Mouse (Mus musculus): ENCODE measurements around the gene Vti1a. TPM values are rescaled to one million over a fixed set of nuclear protein-coding genes. Genes with fewer than 3 reads are reported as not detected.

Vti1a gene
- 10 to 100 TPM; 53.6 to 56.2 TPM for total RNA-seq (2021)

DNA sequence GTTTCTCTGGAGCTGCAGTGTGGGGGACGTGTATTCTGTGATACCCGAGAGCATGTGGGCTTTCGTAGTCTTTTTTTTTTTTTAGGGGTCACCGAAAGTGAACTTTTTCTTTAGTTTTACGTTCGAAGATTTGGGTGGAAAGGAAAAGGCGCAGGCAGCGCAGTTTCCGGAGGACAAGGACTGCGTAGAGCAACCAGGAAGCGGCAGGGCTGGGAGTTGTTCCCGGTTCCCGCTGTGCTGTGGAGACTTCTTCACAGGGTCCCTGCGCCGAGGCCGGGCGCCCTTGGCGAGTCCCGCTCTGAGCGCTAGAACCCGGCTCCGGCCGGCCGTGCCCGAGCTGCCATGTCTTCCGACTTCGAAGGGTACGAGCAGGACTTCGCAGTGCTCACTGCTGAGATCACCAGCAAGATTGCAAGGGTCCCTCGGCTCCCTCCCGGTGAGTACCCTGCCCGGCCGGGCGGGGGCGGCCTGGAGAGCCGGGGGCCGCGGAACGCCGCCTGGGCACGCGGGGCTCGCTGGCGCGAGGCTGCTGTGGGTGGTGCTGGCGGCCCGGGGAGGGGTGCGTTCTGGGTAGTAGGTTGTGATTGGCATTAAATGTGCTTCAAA is at the start of gene Vti1a:
Vti1a (plus strand) TSS at position 187 of the 606 bp plus-strand sequence.
- DNase-seq (ENCODE audit: extremely low spot score in 1 of 2, low spot score in 1 of 2), result peak; percentile 87

DNA sequence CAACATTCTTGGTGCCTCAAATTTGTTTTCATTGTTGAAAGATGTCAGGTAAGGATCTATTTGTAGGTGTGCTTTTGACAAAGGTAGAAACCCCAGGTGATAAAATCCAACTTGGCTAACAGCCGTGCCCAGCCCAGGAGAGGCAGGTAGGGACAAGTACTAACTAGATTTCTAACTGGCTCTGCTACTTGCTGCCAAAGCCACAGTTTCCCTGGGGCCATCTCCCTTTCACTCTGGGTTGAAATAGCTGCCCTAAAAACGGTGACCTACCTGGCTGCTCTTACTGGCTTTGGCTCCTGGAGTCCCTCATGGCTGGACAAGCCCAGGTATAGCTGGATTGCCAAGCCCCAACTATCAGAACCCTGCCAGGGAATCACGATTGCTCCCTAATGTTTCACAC is 49.3 kb upstream of the Vti1a start:
- no peak for DNase-seq (ENCODE audit: extremely low spot score in 1 of 2, low spot score in 1 of 2)

DNA sequence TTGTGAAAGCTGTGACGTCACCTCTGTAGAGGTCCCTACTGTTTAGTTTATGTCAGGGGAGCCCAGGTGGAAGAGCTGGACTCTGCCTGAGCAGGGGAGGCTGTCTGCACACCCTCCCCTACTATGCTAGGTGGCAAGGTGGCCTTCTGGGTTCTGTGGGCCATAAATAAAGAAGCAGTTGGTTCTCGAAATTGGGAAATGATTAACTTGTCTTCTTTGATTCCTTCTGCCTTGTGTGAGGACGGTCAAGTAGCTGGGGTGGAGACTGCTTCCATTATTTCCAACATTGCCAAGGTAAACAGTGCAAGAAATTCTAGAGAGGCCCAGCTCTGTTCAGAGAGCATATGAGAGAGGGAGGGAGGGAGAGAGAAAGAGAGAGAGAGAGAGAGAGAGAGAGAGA is 47.9 kb upstream of the Vti1a start:
- no peak for DNase-seq (ENCODE audit: extremely low spot score in 1 of 2, low spot score in 1 of 2)

DNA sequence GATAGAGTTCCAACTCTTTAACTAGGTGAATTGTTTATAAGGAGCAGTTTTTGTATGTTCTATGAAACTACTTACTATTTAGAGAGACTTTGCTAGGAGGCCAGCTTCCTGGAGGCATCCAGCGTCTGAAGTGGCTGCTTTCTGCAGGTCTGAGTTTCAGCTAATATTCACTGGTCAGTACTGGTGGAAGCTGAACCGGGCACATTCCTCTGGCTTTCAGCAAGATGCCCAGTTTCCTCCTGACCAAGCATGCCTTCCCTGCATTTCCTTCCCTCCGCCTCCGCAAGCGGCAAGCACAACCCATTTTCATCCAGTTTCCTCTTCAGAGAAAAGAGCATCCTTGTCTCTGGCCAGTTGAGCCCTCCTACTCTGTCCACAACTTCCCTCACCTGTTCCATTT is 47.0 kb upstream of the Vti1a start:
- DNase-seq (ENCODE audit: extremely low spot score in 1 of 2, low spot score in 1 of 2), result no peak

DNA sequence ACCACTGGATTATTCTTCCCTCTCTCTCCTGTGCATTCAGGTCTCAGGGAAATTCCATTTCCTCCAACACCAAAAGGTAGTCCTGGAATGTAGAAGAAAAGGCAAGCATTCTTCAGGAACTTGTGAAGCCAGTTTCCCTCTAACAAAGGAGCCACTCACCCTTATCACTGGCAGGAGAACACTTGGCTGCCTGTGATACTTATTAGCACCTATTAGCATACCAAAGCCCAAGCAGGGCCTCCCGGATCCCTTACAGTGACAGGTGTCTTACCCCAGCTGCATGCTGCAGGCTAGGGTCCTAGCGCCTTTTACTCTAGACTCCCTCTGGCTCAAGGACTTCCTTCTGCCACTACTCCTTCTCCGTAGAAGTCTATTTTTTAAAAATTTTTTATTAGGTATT is 44.6 kb upstream of the Vti1a start:
- no peak for DNase-seq (ENCODE audit: extremely low spot score in 1 of 2, low spot score in 1 of 2)

DNA sequence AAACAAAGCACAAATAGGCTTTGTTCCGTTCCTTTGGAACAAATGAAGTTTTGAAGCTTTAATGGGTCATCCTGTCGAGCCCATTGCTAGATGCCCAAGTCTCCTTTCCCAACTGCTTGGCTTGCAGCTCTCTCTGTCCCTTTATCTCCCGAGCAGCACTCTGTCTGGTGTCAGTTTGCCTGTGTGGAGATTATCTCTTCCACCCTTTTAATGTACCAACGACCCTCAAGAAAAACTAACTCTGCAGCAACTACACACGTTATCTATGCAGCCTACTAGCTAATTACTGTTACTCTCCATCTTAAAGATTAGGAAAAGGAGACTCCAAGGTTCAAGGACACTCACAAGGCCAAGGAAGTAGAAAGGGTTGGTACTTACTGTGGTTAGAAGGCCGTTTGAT is 42.8 kb upstream of the Vti1a start:
- DNase-seq (ENCODE audit: extremely low spot score in 1 of 2, low spot score in 1 of 2), result no peak

DNA sequence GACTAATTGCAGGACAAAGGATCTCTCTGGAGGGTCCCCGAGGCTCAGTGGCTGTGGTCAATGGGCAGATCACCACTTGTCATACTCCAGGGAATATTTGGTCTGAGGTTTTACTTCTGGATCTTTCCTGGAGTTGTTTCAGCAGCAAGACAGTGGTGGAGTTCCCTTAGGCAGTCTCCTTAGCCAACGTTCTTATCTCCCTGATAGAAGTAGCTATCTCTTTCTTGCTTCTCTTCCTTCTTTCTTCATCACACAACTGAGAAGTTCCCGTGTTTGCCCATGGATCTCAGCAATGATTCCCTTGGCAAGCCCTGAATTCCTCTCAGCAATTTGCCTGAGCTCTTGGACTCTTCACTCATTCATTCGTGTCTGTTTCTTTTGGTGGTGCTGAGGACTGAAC is 40.0 kb upstream of the Vti1a start:
- DNase-seq (ENCODE audit: extremely low spot score in 1 of 2, low spot score in 1 of 2), result no peak

DNA sequence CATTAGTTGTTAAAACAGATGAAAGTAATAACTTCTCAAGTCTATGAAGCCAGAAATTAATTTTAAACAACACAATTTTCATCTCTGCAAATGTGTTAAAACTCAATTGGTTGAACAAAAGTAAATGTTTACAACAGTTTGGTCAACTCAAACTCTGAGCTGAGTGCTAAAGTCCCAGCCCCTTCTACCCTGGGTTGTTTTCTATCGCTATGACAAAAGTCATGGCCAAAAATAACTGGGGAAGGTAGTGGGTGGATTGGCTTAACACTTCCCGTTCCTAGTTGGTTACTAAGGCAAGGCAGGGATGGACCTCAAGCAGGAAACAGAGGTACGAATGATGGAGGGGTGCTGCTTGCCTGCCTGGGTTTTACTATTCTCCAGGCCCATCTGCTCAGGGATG is 39.3 kb upstream of the Vti1a start:
- no peak for DNase-seq (ENCODE audit: extremely low spot score in 1 of 2, low spot score in 1 of 2)

DNA sequence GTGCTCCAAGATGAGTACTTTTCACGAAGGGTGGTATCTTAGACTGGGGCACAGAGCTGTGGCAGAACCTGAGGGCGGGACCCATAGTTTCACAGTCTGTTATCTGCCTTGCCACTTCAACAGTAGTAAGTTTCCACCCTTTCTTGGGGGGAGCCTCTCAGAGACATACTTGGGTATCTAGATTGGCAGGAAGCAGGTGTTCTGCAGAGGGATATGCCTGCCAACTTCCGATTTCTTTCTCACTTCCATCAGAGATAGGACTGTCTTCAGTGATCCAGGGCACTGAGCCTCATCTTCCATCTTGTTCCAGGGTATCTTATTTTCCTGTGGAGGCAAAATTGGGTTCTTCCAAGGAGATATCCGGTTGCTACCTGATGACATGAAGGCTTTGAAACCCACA is 32.0 kb upstream of the Vti1a start:
- DNase-seq (ENCODE audit: extremely low spot score in 1 of 2, low spot score in 1 of 2), result no peak

DNA sequence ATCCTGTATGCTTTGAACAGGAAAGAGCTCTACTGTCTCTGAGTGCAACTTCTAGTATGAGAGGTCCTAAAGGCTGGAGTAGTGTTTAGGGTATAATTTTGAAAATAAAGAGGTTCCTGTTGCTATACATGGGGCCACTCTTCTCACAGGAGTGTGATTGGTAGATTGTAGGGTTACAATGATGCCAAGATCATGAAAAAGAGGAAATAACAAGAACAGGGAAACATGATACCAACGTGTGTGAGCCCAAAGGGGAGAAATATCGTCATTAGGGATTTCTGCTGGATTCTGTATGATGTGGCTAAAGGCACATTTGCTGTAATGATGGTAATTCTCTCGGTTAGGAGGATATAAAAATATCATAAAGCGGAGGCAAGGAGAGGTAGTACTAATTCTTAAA is 30.1 kb upstream of the Vti1a start:
- no peak for DNase-seq (ENCODE audit: extremely low spot score in 1 of 2, low spot score in 1 of 2)

DNA sequence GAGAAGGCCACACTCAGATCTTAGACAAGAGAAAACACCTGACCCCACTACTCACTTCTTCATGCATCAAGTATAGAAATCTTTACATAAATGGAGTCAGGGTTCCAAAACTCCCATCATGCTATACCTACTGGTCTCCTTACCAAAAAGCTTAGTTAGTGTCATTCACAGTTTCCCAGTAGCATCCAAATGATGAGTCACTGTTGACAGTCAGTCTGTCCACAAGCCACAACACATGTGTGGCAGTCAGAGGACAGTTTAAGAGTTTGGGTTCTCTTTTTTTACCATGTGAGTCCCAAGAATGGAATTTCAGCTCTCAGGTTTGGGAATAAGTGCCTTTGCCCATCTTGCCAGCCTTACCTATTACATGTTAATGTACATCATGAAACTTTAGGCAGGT is 27.1 kb upstream of the Vti1a start:
- DNase-seq (ENCODE audit: extremely low spot score in 1 of 2, low spot score in 1 of 2), result no peak

DNA sequence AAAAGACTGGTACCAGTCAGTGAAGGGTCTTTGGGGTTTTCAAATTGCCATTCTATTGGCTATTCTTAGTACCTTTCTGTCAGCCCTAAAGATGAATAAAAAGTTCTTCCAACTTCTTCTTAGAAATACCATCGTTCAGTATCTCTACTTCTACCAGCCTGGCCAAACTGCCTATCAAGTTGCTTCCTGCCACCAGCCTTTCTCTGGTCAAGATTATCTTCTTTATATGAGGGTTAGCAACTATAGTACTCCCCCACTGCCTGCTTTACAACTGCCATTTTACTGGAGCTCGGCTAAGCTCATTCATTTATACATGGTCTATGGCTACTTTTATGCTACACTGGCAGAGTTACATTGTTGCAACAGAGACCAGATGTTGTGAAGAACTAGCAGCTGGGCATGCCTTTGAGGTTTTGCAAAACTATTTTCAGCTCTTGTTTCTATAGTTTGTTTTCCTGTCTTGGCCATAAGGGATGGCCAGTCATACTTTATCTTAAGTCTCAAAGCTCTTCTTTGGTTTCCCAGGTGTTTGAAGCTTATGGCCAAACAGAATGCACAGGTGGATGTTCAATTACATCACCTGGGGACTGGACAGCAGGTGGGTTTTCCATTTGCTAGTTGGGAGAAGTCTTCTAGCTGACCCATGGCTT is 25.3 kb upstream of the Vti1a start:
- no peak for DNase-seq (ENCODE audit: extremely low spot score in 1 of 2, low spot score in 1 of 2)

DNA sequence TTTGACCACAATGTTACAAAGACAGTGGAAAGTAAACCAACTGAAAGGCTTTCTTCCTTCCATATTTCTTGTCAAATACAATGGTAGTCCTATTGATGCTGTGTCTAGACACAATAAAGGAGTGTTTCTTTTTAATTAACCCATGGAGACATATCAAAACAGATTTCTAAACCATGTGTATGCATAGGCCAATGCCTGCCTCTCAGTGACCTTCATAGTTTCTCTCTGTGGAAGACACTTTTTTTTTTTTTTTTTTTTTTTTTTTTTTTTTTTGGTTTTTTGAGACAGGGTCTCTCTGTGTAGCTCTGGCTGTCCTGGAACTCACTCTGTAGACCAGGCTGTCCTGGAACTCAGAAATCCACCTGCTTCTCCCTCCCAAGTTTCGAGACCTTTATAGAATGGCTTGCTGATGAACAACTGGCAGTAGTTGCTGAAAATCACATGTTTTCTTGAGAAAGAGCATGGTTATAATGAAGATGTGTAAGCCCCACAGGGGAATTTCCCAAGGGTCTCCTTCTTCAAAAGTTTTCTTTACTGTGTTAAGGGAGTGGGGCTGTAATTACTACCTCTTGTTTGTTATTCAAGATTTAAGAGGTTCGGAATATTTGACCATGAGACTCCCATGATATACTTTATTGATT is 23.8 kb upstream of the Vti1a start:
- DNase-seq (ENCODE audit: extremely low spot score in 1 of 2, low spot score in 1 of 2), result no peak

DNA sequence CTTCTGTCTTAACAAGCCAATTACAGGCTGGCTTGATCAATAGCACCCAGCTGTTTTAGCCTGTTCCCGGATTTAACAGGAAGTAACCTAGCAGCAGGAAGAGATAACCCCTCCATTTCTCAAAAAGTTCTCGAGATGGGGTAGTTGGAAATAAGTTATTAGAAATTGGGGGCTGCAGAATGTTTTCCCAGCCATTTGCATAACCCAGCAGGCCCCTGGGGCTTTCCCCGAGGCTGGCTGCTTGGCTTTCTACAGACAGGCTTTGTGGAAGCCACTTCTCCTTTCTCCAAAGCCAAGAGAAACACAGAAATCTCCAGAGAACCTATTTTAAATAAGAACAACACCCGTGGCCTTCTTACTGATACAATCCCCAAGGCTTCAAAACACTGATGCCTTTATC is 22.9 kb upstream of the Vti1a start:
- no peak for DNase-seq (ENCODE audit: extremely low spot score in 1 of 2, low spot score in 1 of 2)

DNA sequence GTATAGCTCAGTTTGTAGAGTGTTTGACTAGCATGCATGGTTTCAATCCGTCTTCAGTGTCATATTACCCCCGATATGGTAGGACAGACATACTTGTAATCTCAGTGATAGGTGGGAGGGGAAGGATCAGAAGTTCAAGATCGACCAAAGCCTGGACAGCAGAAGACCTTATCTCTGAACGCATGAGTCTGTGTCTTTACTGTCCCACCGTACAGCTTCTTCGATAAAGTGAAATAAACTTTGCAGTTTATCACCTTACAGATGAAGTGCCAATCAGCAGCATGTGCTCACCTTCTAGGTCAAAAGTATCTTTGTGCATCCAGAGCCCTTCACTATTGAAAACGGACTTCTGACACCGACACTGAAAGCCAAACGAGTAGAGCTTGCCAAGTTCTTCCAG is 21.0 kb upstream of the Vti1a start:
- DNase-seq (ENCODE audit: extremely low spot score in 1 of 2, low spot score in 1 of 2), result no peak

DNA sequence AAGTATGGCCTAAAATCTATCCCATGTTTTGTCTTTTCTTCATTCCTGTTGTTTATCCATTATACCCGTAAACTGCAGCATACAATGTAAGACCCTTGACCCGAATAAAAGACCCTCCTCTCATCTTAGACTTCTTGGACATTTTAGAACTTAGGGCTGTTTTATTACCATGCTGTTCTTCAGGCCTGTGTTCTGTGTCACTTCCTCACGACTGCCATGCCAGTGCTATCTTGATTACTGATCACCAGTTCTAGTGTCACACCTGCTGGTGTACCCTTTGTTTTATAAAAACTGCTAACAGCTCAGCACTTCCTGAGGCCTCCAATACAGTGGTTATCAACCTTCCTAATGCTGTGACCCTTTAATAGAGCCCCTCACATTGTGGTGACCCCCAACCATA is 20.5 kb upstream of the Vti1a start:
- DNase-seq (ENCODE audit: extremely low spot score in 1 of 2, low spot score in 1 of 2), result no peak

DNA sequence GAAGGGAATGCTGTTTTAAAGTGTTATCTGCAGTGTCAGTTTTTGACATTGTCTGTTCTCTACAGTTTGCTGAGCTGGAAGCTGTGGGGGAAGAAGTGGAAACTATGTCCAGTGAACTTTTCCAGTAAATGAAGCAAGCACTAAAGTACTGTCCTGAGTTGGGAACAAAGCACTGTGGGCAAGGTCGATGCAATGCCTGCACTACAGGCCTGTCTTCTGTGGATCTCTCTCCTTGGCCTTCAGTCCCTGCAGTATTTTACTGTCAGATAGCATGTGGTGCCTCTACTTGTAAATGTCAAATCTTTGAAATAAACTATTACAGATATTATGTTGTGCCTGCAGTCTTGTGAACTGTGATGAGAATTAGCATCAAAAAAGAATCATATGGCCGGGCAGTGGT is 19.8 kb upstream of the Vti1a start:
- no peak for DNase-seq (ENCODE audit: extremely low spot score in 1 of 2, low spot score in 1 of 2)

DNA sequence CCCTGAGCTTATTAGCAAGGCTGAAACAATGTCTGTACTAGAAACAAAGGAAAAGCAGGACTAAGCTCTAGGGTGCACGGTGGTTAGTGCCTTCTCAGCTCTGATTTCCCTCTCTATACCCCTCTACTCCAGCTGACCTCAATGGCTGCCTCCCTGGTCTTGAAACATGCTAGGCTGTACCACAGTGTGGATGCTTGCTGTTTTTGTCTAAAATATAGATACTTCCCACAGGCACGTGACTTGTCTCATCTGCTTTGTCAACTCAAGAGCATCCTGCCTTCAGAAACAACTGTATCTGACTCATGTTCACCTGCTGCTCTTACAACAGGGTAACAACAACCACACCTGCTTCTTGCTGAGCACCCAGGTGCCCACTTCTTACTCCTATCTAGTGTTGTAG is 18.6 kb upstream of the Vti1a start:
- no peak for DNase-seq (ENCODE audit: extremely low spot score in 1 of 2, low spot score in 1 of 2)

DNA sequence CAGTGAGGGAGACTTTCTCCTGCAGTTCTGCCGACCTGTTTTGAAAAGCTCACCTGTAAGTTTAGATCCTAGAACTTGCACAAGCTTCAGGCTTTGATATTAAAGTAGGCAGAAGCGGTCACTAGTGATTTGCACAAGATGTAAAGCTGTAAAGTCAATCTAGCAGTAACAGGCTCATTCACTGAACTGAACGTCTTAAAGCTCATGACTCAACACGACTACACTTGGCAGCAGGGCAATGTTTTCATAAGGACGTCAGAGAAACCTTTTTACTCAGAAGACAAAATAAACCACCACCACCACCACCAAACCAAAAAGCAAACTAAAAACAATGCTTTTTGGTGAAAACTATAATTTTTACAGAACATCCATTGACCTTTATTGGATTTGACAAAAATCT is 18.1 kb upstream of the Vti1a start:
- no peak for DNase-seq (ENCODE audit: extremely low spot score in 1 of 2, low spot score in 1 of 2)

DNA sequence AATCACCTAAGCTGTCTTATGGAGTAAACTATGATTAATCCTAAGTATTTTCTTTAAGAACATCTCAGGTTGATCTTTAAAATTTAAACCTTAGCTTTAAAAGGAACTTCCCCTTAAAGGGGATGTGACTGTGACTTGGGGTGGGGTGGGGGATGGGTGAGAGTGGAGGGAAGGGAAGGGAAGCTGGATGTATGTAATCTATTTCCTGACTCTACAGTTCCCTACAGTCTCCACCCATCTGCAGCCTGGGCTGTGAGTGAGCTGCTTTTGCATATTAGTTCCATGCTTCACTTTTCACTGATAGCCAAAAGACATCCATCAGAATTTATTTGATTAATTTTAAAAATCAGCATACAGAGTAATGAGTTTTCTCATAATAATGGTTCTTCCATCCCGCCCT is 16.7 kb upstream of the Vti1a start:
- DNase-seq (ENCODE audit: extremely low spot score in 1 of 2, low spot score in 1 of 2), result no peak

DNA sequence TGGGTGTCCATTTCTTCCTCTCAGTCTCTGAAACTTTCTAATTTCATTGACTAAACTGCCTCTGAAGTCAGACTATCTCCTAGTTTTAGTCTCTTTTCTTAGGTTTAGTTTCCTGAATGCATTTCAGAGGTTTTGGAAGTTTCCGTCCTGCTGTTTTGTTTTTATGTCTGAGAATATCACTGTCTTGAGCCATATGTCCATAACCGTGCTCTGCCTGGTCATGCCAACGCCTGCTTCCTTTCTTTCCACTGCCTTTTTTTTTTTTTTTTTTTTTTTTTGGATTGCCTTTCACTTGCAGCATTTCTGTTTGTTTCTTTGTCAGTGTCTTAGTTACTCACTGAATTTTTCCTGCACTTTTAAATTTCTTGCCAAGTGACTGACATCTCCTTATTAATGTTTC is 15.6 kb upstream of the Vti1a start:
- DNase-seq (ENCODE audit: extremely low spot score in 1 of 2, low spot score in 1 of 2), result no peak

DNA sequence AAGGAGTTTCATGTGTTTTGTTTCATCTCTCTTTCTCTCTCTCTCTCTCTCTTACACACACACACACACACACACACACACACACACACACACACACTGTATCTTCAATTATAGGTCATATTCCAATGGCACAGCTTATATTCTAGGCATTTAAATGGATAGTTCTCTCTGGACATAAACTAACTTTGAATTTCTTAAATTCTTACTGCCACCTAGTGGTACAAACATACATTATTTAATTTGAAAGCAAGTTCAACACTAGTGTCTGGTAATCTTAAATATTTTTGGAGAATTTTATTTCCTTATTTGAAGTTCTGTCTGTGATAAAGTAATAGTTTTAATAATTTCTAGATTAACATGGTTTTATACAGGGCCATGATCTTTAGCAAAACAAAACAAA is 11.1 kb upstream of the Vti1a start:
- no peak for DNase-seq (ENCODE audit: extremely low spot score in 1 of 2, low spot score in 1 of 2)

Data from layer of hippocampus, postnatal 25 days (tissue).